Mouse (Mus musculus) MEL-GATA-1-ER (cell line): ENCODE measurements around the gene Lsamp.

Experiments
- DNase-seq: peaks from one replicate; pipeline ENCODE4 v3.0.0-alpha.2; 2012; ENCODE audit warnings: low read depth; ENCODE audit errors: extremely low read depth

Lsamp gene

DNA sequence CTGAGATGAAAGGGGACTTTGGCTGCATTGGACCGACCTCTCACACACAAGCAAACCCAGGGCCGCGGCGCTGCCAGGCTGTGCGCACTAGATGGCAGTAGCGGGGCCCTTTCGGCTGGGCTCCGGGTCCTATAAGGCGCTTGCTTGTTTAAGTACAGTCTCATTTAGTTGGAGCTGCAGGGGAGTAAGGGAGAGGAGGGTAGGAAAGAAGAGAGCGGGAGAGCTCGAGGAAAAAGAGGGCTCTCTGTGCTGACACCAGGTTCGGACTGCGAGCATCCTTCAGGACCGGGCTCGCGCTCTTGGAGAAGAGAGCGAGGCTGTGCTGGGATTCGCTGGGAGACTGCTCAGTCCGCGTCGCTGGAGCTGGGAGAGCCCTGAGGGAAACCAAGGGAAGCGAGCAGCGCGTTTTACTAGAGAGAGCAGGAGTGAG lies at the start of gene Lsamp:
TSS of gene Lsamp (plus strand) at position 157 of the 430 bp plus-strand sequence.
- no peak for DNase-seq

- DNase-seq = no peak
Observed at GRCm38 (mm10) chr16:39957686-39958085, 26.5 kb upstream of the Lsamp start.

- no peak for DNase-seq
Observed at GRCm38 (mm10) chr16:39972712-39973111, 11.4 kb upstream of the Lsamp start.

- DNase-seq = no peak
Observed at GRCm38 (mm10) chr16:39984635-39985291, 602 bp downstream of the Lsamp start.

DNA sequence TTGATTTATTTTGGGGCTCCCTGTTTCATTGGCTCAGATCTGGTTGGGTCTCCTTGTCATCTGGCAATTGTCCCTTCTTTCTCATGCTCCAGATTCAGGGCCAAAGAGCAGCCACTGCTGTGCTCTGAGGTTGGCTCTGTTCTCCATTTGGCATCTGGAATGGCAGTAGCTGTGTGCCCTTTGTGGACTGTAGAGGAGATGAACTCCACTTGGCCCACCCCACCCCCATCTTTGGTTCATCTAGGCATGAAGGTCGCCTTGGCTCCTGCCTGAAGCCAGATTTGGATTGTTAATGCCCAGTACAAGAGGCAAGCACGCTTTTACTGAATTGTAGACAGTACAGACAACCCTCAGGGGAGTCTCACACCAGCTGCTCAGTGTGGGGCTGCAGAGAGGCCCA lies 4.3 kb downstream of the Lsamp start:
- DNase-seq = no peak

GRCm38 (mm10) chr16:39994821-39995220 lies 10.7 kb downstream of the Lsamp start:
- DNase-seq = no peak

- DNase-seq = no peak
Observed at GRCm38 (mm10) chr16:40008800-40009199, 24.6 kb downstream of the Lsamp start.

GRCm38 (mm10) chr16:40011106-40011505 lies 26.9 kb downstream of the Lsamp start:
- no peak for DNase-seq

DNA sequence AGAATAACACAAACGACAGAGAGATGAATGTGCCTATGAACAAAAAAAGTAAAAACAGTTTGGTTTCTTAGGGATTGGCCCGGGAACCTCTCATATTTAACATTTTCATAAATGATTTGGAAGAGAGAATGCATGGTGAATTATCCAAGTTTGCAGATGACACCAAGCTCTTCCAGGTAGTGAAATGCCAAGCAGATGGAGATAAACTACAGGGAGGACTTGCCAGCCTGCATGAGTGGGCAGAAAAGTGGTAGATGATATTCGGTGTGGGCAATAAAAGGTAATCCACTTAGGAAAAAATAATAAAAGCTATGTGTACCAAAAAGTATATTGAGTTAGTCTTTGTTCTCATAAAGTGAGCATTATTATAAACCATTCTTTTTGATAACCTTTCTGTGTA lies 38.5 kb downstream of the Lsamp start:
- DNase-seq = no peak

- DNase-seq = no peak
Observed at GRCm38 (mm10) chr16:40036719-40037118, 52.6 kb downstream of the Lsamp start.

DNA sequence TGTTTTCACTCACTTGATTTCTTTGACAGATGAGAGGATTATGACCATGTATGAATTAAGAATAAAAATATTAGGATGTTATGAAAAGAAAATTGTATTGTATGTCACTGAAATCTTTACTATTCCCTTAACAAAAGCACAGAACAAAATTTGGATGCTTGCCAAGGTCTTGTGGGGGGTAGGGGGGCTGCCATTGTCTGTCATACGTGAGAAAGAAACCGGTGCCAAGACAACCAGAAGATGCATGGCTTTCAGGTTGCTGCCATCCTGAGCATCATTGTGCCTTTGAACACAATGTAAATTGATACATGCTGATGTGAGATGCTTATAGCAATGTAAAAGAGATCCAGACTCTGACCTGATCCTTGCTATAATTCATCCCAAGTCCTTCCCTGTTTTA lies 75.4 kb downstream of the Lsamp start:
- no peak for DNase-seq

GRCm38 (mm10) chr16:40059968-40060367 lies 75.8 kb downstream of the Lsamp start:
- DNase-seq = no peak

- no peak for DNase-seq
Observed at GRCm38 (mm10) chr16:40060491-40060890, 76.3 kb downstream of the Lsamp start.

DNA sequence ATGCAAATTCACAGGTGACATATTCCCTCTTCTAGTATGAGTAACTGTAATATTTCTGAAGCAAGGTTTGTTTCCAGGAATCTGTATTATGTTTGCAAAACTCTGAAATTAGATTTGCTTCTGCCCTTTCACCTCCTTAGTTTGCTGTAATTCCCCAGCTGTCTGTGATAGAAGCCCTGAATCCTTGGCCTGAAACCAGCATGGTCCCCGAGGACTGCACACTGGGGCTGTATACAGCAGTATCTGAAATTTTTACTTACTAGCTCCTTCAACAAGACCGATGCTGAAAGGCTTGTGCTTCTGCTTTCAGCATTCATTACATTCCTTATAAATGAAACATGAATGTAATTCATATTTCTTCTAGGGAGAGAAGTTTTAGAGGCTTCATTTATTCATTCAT lies 91.4 kb downstream of the Lsamp start:
- DNase-seq = no peak

DNA sequence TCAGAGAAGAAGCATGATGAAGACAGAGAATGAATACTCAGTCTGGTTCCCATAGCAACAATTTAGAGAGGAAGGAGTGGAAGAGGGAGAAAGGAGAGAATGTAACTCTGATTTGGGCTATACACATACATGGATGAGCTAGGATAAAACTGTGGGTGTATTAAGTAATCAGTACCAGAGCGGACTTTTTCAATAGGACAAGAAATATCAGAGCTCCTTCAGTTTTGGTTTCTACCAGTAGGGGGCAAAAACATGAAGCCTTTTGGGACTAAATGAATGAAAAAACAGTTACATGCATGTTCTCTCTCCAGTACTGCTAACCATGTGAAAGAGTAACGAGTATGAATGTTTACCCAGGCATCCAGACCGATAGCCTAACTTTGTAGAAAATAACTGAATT lies 96.1 kb downstream of the Lsamp start:
- DNase-seq = no peak

GRCm38 (mm10) chr16:40104329-40104728 lies 120.2 kb downstream of the Lsamp start:
- no peak for DNase-seq

- DNase-seq = no peak
Observed at GRCm38 (mm10) chr16:40182918-40183317, 198.8 kb downstream of the Lsamp start.

GRCm38 (mm10) chr16:40187987-40188590 lies 203.9 kb downstream of the Lsamp start:
- DNase-seq = no peak

DNA sequence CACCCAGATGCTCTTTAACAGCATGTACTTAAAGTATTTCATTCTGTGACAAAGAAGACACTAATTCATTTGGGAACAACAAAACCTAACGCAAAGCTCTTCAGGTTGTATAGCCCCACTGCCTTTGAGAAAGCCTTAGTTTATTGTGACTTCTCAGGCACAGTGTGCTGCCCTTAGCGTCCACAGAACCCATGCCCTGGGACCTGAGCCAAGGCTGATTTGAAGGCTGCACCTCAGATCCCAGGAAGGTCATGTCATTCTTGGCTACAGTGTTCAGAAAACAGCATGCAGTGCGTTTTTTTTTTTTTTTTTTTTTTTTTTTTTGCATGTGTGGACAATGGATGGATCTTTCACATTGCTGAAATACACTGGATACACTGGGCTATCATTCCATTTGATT lies 210.2 kb downstream of the Lsamp start:
- DNase-seq = no peak

DNA sequence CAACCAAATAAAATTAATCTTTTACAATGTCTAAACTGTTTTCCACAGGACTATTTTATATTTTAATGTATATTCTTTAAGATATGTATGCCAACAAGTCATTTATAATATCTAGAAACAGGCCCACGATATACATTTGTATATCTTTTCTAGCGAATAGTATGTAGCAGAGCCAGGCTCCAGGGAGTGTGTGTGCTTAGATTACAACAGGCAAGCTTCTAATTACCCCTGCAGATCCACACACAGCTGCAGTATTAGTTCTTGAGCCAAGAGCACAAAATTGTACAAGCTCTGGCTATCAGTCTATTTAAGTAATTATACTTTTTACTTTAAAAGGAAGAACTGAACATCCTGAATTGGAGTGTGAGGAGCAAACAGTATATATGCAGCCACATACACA lies 210.7 kb downstream of the Lsamp start:
- no peak for DNase-seq

GRCm38 (mm10) chr16:40228627-40229026 lies 244.5 kb downstream of the Lsamp start:
- no peak for DNase-seq

- no peak for DNase-seq
Observed at GRCm38 (mm10) chr16:40233066-40233465, 248.9 kb downstream of the Lsamp start.

- no peak for DNase-seq
Observed at GRCm38 (mm10) chr16:40234151-40234895, 250.2 kb downstream of the Lsamp start.
